Mouse (Mus musculus): ENCODE measurements around the gene Vim. TPM values are rescaled to one million over a fixed set of nuclear protein-coding genes. Genes with fewer than 3 reads are reported as not detected.

Gene Vim
- polyA plus RNA-seq (2015; fragmentation: Nextera tagmentation; extraction: Ambion mirVana): 382 and 396 TPM in 2 replicates

DNA sequence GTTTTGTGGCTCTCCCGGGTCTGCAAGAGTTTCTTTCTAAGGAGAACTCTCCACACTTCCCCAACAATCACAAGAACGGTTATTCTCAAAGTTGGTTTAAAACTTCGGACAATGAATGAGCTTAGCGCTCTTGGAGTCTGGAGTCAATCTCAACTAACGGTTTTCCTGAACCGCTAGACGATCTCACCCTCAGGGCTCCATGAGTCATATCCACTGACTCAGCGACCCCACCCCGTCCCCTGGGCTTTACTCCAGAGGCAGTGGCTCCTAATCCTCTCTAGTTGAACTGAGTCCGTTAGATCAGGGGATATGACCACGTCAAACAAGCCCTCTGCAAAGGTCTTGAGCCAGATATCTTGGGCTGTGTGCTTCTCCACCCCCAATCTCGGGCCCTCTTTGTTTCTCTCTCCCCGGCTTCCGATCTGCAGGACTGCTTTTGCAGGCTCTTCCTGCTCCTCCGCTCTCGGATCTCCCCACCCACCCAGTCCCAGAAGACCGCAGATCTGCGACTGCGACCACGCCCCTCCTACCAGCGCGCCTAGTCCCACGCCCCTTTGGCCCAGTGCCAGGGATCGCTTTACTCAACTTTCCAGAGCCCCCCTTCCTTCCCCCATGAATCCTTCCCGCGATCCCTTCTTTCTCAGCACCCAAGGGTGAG is at the start of gene Vim:
Gene Vim, plus strand, starts transcription at position 520 of the 658 bp plus-strand sequence.

DNA sequence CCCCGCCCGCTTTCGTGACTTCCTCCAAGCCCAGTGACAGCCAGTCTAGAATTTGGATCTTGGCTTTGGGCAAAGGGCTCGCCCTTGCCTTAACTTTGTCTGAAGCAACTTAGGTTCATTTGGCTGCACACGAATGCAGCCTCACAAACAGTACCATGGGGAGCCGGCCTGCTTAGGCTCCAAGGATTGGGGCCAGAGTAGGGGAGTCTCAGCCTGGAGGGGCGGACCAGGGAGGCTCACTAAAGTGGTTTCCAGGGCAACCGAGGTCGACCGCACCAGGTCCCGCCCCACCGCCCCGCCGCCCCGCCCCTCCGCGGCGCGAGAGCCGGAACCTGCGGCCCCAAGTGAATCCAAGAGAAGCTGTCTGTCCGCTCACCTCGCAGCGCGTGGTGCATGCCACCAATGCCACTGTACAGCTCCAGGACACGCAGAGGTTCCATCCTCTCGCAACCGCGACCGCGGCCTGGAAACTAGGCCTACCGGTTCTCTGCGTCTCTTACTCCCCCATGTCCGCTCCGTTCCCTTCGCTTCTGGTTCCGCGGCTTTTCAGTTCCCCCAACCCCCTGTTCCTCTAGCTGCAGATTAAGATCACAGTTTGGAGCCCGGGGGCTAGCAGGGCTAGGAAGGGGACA is 29.4 kb upstream of the Vim start, which contains the start of gene Trdmt1:
Gene Trdmt1, minus strand, starts transcription at position 476 of the 632 bp plus-strand sequence.

Other genes with a start within 250 kb of the Vim start
- gene Cubn, start 82.1 kb upstream of the Vim start, polyA plus RNA-seq (2015; fragmentation: Nextera tagmentation; extraction: Ambion mirVana): 0.28 and 0.31 TPM in 2 replicates
- gene Trdmt1, start 29.3 kb upstream of the Vim start, polyA plus RNA-seq (2015; fragmentation: Nextera tagmentation; extraction: Ambion mirVana): 6.2 and 6.9 TPM in 2 replicates
- gene St8sia6, start 220.1 kb downstream of the Vim start, polyA plus RNA-seq (2015; fragmentation: Nextera tagmentation; extraction: Ambion mirVana): 2.7 and 4.4 TPM in 2 replicates